Mouse (Mus musculus): ENCODE measurements around the gene Olfr77. TPM values are rescaled to one million over a fixed set of nuclear protein-coding genes. Genes with fewer than 3 reads are reported as not detected.

The Olfr77 gene
- total RNA-seq (2021): not detected

- intact Hi-C loops (cut with DNase I): no loop called here
- no peak for DNase-seq
Measured at GRCm38 (mm10) chr9:19916565-19916964, at the start of gene Olfr77. Olfr77 (plus strand) TSS chr9:19916865.

- intact Hi-C loops (cut with DNase I): no loop called here
- DNase-seq: no peak
Measured at GRCm38 (mm10) chr9:19887904-19888303, 28.8 kb upstream of the Olfr77 start, which contains the start of gene Olfr862. Olfr862 (minus strand) TSS chr9:19888004.

GRCm38 (mm10) chr9:19911170-19911569 lies 5.5 kb upstream of the Olfr77 start:
- intact Hi-C loops (cut with DNase I): no loop called here
- no peak for DNase-seq

Other genes starting within 250 kb of the Olfr77 start
- not detected for gene Olfr857, start 207.4 kb upstream of the Olfr77 start, total RNA-seq (2021)
- not detected for gene Olfr58, start 136.6 kb upstream of the Olfr77 start, total RNA-seq (2021)
- not detected for gene Olfr859, start 112.0 kb upstream of the Olfr77 start, total RNA-seq (2021)
- gene Olfr860, start 67.1 kb upstream of the Olfr77 start, total RNA-seq (2021): not detected
- not detected for gene Olfr862, start 28.9 kb upstream of the Olfr77 start, total RNA-seq (2021)
- gene Olfr866, start 111.2 kb downstream of the Olfr77 start, total RNA-seq (2021): not detected
- gene Olfr867, start 140.7 kb downstream of the Olfr77 start, total RNA-seq (2021): not detected
- gene Olfr868, start 181.8 kb downstream of the Olfr77 start, total RNA-seq (2021): not detected
- not detected for gene Olfr869, start 212.1 kb downstream of the Olfr77 start, total RNA-seq (2021)